Mouse (Mus musculus) retina, postnatal 1 day (tissue): ENCODE data around the gene Wdfy4.

Source experiments
- DNase-seq: peaks from one replicate; pipeline ENCODE4 v3.0.0-alpha.2; 2012

Gene Wdfy4

GRCm38 (mm10) chr14:33189849-33190423 lies 4.6 kb upstream of the Wdfy4 start:
- DNase-seq, result no peak

DNA sequence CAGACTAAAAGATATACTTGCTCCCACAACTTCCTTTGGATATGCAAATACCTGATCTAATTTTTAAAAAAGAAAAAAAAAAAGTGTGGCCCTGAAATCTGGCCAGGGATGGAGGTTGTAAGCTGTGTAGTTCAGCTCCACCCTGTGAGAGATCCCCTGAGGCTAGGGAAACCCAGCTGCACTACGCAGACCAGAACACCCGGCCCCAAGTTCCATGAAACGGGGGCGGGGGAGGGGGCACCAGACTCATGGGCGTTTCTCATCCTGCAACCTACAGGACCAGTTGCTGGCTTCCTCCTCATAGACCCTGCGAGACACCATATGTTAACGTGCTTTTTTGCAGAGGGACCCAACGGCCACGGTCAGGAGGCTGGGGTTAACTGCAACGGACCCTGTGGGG lies 3.9 kb upstream of the Wdfy4 start:
- DNase-seq, result no peak

DNA sequence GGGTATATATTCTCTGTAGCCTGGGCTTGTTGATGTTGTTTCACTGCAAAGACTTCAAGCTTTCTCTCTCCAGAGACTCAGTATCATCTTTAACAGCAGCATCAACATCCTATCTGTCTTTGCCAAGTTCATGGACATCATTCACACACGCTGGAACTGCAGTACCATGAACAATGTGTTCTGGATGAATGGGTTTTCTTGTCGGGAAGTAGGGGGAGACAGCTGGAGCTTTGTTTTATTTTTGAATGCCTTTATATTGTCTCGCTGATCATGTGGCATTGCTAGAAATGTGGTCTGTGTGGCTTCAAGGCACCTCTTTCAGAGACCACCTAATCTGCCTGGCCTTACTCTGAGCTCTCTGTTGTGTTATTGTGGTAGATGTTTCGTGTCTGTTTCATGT lies 1.9 kb upstream of the Wdfy4 start:
- peak; percentile 57 for DNase-seq

GRCm38 (mm10) chr14:33180102-33180501 lies 5.2 kb downstream of the Wdfy4 start:
- no peak for DNase-seq

DNA sequence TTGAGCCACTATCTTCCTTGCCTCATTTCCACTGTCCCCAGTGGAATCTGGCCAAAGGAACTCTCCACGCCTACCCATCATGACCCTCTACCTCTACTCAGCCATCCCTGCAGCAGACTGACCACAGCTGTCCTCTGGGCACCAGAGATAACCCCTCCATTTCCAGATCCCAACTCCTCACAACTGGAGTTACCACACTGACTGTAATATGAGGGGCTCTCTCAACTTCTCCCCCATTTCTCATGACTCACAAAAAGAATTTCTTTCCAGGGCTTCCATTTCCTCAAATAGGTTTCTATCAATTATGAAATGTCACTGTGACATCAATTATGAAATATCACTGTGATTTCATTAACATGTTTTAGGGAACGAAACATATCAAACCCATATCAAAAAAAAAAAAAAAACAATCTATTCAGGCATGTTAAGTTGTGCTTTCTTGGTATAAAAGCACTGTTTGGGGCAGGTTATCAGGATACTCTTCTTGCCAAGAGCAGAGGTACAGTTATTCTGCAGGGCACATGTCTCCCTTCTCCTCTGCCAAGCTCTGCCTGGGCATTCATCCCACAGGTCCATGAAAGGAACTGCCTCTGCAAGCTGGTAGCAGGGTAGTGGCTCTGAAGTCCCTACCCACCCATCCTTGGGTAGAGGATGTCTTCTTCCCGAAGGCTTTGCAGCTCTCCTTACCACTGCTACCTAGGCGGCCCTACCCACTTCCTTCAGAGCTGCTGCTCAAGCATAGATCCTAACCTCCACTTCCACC lies 10.1 kb downstream of the Wdfy4 start:
- DNase-seq, result no peak

GRCm38 (mm10) chr14:33171942-33172341 lies 13.4 kb downstream of the Wdfy4 start:
- no peak for DNase-seq

DNA sequence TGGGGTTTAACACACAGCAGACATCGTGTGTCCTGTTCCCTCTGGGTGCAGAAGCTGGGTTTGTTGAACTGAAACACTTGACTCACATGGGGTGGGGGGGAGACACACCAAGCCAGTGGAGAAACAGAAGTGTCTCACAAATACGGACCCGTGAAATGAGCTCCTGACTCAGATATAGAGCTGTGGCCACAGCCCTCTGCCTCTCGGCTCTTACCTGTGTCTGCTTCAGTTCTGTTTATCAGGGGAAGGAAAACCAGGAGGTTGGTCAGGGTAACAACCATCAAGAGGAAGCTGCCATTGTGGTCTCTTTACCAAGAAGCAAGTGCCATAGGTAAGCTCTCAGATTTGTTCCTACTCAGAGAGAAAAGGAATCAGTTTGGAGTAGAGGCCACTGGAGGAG lies 16.6 kb downstream of the Wdfy4 start:
- no peak for DNase-seq

DNA sequence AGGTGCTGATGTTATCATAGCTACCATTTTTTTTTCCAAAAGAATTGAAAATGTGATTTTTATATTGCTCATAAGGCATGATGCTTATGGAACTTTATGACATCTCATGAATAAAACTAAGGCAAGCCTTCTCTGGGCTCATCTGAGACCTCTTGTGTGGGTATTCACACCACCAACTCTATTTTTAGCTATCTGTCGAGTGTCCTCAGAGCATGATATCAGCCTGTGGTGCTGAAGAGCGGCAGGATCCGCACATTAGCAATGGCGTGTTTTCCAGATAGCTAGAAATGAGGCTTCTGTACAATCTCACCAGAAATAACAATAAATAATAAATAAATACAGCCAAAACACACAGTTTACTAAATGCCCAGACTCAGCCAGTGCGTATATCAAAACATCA lies 23.1 kb downstream of the Wdfy4 start:
- no peak for DNase-seq

DNA sequence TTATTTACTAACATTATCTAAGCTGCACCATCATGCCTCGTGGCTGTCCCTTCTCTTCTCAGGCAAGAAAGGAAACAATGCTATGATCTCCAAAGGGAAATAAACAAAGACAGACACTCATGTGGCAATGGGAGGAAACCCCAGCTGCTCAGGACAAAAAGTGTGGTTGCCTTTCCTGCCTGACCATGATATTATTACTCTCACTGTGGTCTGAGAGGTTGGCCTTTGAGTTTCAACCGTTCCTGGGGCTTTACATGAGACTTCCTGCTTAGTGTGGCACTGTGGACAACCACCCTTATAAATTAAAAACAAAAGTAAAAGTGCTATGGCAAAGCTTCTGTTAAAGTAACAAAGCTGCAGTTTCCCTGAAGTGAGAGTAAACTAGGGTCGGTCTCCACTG lies 27.0 kb downstream of the Wdfy4 start:
- no peak for DNase-seq

DNA sequence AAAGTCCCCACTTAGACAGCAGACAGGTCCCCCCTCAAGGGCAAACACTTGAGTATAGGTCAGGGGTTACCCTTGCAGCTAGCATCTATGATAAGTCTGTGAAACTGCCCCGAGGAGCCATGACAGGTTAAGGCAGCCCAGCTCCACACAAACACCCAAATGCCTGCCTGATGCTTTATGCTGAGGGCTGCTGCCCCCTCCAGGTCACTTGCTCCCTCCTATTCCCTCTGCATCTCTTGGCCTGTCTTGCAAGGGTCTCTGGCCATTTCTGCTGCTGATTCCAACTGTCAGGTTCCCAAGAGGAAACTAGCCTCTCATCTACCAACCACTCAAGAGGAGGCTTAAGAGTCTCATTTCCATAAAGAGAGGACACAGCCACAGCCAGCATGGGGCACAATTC lies 32.4 kb downstream of the Wdfy4 start:
- no peak for DNase-seq

DNA sequence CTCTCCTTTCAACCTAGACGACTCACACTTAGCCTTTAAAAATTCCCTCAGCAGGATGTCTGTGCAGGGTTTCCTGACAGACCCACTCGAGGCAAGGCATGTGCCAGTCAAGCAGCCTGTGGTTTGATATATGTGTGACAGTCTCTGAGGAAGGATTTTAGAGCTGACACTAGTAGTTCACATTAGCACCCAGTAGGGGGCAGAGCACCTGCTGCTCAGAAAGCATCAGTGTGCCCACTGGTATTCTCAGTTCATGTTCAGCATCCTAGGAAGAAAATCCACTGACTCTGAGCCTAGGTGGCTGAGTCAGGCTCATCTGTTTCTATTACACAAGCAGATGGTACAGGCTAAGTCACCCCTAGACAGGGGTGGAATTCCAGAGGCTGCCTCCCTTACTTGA lies 39.0 kb downstream of the Wdfy4 start:
- peak; percentile 23 for DNase-seq

GRCm38 (mm10) chr14:33136843-33137242 lies 48.5 kb downstream of the Wdfy4 start:
- DNase-seq, result no peak

DNA sequence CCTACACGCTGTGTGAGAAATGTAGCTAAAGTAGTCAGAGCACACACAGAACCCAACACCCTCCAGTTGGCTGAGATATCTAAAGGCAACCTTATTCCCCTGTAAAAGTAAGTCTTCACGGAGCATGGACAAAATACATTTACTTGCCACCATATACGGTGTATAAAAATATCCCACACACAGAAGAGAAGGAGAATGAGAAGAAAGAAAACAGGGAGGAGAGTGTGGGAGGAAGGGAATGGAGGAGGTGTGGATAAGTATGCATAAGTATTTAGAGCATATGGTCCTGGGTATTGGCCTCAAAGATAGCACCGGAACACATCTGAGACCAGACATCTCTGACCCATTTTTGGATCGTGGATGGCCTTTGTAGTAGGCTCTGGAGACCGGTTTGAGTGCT lies 50.1 kb downstream of the Wdfy4 start:
- no peak for DNase-seq

DNA sequence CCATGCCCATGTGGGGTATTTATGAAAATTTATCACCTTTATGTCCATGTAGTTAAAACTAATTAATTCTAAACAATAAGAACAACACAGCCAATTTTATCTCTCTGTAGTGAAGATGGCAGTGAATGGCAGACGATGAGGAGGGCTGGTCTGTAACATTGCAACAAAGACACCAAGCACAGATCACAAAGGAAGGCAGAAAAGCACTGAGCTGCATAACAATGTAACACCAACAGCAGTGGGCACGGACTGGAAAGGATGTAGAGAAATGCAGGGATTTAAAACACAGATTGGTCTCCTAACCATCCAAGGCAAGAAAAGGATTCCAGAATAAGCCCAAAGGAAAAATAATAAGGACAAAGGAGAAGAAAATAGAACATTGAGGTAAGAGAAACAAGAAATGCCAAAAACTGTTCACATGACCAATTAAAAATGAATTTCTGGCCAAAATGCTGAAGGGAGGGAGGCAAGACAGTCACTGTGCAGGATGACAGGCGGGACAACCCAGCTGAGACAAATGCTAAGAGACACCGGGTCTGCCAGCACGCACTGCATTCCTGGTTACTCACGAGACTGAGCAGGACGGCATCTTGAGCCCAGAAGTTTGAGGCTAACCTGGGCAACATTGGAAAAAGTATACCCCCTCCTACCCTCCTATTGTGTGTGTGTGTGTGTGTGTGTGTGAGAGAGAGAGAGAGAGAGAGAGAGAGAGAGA lies 54.1 kb downstream of the Wdfy4 start:
- no peak for DNase-seq

GRCm38 (mm10) chr14:33116590-33116989 lies 68.7 kb downstream of the Wdfy4 start:
- DNase-seq, result no peak

GRCm38 (mm10) chr14:33104809-33105208 lies 80.5 kb downstream of the Wdfy4 start:
- DNase-seq, result no peak

DNA sequence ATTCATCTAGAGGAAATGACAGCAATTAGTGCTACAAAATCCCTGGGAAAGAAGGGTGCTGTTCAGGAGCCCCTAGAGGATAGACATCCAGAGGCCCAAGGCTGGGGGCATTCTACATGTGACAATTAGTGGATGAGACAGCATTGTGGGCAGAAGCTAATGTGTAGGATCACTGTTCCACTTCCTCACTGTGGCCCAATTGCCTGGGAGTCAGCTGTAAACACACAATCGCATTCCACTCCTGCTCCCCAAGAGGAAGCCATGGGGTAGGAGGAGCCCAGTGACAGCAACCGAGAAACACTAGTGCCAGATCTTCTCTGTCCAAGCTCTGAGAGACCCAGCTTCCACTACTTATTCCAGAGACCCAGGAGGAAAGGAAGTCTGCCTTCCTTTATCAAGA lies 83.7 kb downstream of the Wdfy4 start:
- DNase-seq, result peak; percentile 32

DNA sequence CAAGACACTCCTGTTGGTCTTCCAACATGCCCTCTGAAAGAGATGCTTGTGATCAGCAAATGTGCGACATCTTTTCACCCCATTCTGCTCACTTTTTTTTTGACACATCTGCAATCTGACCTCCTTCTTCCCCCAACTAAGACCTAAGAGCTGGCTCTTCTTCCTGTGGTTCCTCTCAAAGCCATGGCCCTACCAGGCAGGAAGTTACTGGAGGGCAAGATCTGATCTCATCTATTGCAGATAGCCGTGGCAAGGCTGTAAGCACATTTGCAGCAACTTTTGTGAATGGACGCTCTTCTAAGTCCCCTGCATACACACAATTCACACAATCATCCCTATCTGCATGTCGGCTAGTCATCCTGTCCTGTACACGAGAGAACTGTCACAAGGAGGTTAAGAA lies 85.4 kb downstream of the Wdfy4 start:
- no peak for DNase-seq

GRCm38 (mm10) chr14:33099111-33099510 lies 86.2 kb downstream of the Wdfy4 start:
- DNase-seq, result no peak

- no peak for DNase-seq
These were observed 88.8 kb downstream of the Wdfy4 start for GRCm38 (mm10) chr14:33096462-33096861.

DNA sequence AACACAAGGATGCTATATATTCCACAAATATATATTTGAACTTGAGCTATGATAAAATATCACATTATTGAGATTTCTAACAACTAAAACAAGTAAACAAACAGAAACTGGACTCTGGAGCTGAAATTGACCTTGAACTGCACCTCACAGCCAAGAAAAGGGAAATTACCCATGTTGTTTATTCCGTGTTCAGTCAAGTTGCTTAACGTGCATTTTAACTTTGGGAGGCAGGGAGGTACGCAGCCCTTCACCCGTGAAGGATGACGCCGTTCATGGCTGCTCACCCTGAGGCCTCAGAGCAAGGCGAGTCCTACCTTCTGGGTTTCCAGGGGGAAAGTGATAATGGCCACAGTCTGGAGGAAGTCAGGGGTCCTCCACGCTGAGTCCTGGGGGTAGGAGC lies 102.0 kb downstream of the Wdfy4 start:
- DNase-seq, result no peak

GRCm38 (mm10) chr14:33082301-33082700 lies 103.0 kb downstream of the Wdfy4 start:
- no peak for DNase-seq

DNA sequence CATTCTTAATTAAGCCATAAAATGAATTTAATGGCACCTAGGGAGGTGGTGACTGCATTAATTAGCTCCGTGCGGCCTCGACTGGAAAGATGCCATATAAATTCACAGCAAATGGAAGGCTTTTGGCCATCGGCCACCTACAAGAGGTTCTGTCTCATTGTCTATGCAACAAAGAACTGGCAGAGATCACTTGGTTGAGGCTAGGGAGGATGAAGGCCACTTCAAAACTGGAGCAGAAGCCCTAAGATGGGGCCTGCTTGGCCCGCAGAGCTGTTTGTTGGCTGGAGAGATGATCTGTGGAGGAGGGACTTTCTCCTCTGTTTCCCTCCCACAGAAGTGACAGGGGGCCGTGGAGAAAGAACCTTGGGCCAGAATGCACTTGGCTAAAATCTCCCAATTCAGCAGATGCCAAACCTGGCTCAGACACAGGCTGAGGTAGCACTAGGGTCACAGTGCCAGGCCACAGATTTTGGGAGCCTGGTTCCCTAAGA lies 103.9 kb downstream of the Wdfy4 start:
- DNase-seq, result no peak

- DNase-seq, result no peak
These were observed 106.7 kb downstream of the Wdfy4 start for GRCm38 (mm10) chr14:33078596-33078995.
